Mouse (Mus musculus) liver, embryonic 14.5 days (tissue): ENCODE measurements around the gene Dxo. TPM values are rescaled to one million over a fixed set of nuclear protein-coding genes. Genes with fewer than 3 reads are reported as not detected.

ENCODE experiments used
- ATAC-seq: fragments of 200-750 bp; cut with Nextera tagmentation; 2 replicates; pipeline ENCODE4 v1.8.0; 2017; ENCODE audit warnings: moderate number of reproducible peaks, mild to moderate bottlenecking, moderate library complexity; ENCODE audit not compliant: insufficient read depth
- DNase-seq, 3 experiments: peaks; one replicate each; pipeline ENCODE4 v3.0.0-alpha.2; 2012 to 2013; ENCODE audit warnings: low read depth in 3 of 3, low spot score in 3 of 3
- H3K27ac ChIP-seq: fragments of 300-500 bp; sonication (generic); 2 replicates; pipeline ENCODE4 v1.5.1; 2014; ENCODE audit warnings: moderate library complexity, mild to moderate bottlenecking, control low read depth, inconsistent platforms
- H3K27me3 ChIP-seq: fragments of 300-500 bp; sonication (generic); 2 replicates; pipeline ENCODE4 v1.6.1; 2014; ENCODE audit warnings: mild to moderate bottlenecking, low read length, moderate library complexity; ENCODE audit not compliant: control insufficient read depth, insufficient read depth
- H3K36me3 ChIP-seq: fragments of 300-500 bp; sonication (generic); replicated peaks from 2 replicates; pipeline ENCODE4 v1.6.1; 2014; ENCODE audit warnings: low read depth; ENCODE audit not compliant: control insufficient read depth, insufficient read depth
- H3K4me1 ChIP-seq, 2 experiments: fragments of 200-500 bp in 1 of 2; fragments of 300-500 bp in 1 of 2; sonication (generic) in 1 of 2; replicated peaks; 2 replicates each; pipeline ENCODE4 v1.6.1; 2012 to 2014; ENCODE audit warnings: antibody characterized with exemption in 1 of 2, inconsistent platforms in 1 of 2, low read length in 1 of 2; ENCODE audit not compliant: control insufficient read depth in 2 of 2, insufficient read depth in 2 of 2
- H3K4me2 ChIP-seq: fragments of 300-500 bp; sonication (generic); 2 replicates; pipeline ENCODE4 v1.6.1; 2014; ENCODE audit warnings: low read depth, mild to moderate bottlenecking, control low read depth, moderate library complexity
- H3K4me3 ChIP-seq, 2 experiments: fragments of 200-500 bp in 1 of 2; fragments of 300-500 bp in 1 of 2; sonication (generic) in 1 of 2; 2 replicates each; pipeline ENCODE4 v1.5.1; 2012 to 2014; ENCODE audit warnings: low read depth in 2 of 2, low read length in 2 of 2, mild to moderate bottlenecking in 2 of 2, control low read depth in 1 of 2, inconsistent platforms in 1 of 2, moderate library complexity in 1 of 2; ENCODE audit not compliant: insufficient read depth in 1 of 2
- H3K9ac ChIP-seq: fragments of 300-500 bp; sonication (generic); replicated peaks from 2 replicates; pipeline ENCODE4 v1.6.1; 2014; ENCODE audit warnings: mild to moderate bottlenecking, control low read depth, moderate library complexity
- H3K9me3 ChIP-seq: fragments of 300-500 bp; sonication (generic); 2 replicates; pipeline ENCODE4 v1.6.1; 2016; ENCODE audit warnings: low read length, mixed read lengths; ENCODE audit not compliant: control insufficient read depth
- CTCF ChIP-seq: IDR thresholded peaks from 2 replicates; pipeline ENCODE4 v1.5.1; 2016; ENCODE audit warnings: antibody characterized with exemption, low read depth, control low read depth
- EP300 ChIP-seq: IDR thresholded peaks from 2 replicates; pipeline ENCODE4 v1.6.1; 2016; ENCODE audit warnings: antibody characterized with exemption, low read depth
- WGBS: fragments of 180-500 bp; shearing (Covaris S2); extraction: QIAGEN DNeasy Blood & Tissue Kit; methylation state at CpG from one replicate; pipeline ENCODE4 v1.1.7; 2014; ENCODE audit not compliant: insufficient replicate concordance; 5-methylcytosine and 5-hydroxymethylcytosine counted together
- polyA plus RNA-seq, 2 experiments: library from polyadenylated mRNA; depleted of rRNA in 1 of 2; stranded (reverse) in 1 of 2; unstranded in 1 of 2; fragments of >200 nt; fragmentation: Nextera tagmentation in 1 of 2; extraction: Ambion mirVana in 1 of 2; gene quantifications; 2 replicates each; pipeline versions ENCODE4 v1.2.1 to v1.2.3; 2012 to 2014

Gene Dxo
- polyA plus RNA-seq, 2 experiments = 24.0 to 27.7 TPM

GRCm38 (mm10) chr17:34837464-34838324 lies 875 bp downstream of the Dxo start:
- ATAC-seq = peak; percentile 2; the same call in 1 of the 2 replicates
- WGBS = 33% methylated on average over 43 of the region's 43 CpGs
- peaks cover 11 to 16% of the 10 kb centered on the region in 2 experiments for H3K4me1 ChIP-seq

GRCm38 (mm10) chr17:34838785-34839184 lies 2.0 kb downstream of the Dxo start:
- WGBS = 85% methylated on average over 7 of the region's 7 CpGs
- peaks cover 11 to 16% of the 10 kb centered on the region in 2 experiments for H3K4me1 ChIP-seq
- H3K4me3 ChIP-seq = no peak overlapping the region
- H3K9me3 ChIP-seq = no peaks in the 10 kb centered on the region
- H3K27me3 ChIP-seq = no peaks in the 10 kb centered on the region
- no peak overlapping the region for H3K27ac ChIP-seq
- peaks cover 19% of the 10 kb centered on the region for H3K36me3 ChIP-seq
- no peak overlapping the region for H3K4me2 ChIP-seq
- TF ChIP-seq CTCF = no peak
- TF ChIP-seq EP300 = no peak
- no peak for ATAC-seq
- DNase-seq = no peak
- no peak overlapping the region for H3K9ac ChIP-seq

More at GRCm38 (mm10) chr17:34837464-34838324, 875 bp downstream of the Dxo start:
- H3K9me3 ChIP-seq = no peaks in the 10 kb centered on the region
- H3K4me2 ChIP-seq = peak overlapping the region; percentile 99
- peak overlapping the region; percentile 70 to 75 for H3K4me3 ChIP-seq
- peaks cover 18% of the 10 kb centered on the region for H3K36me3 ChIP-seq
- no peaks in the 10 kb centered on the region for H3K27me3 ChIP-seq
- H3K9ac ChIP-seq = peak overlapping the region; percentile 90
- DNase-seq = no peak
- peak overlapping the region; percentile 81 for H3K27ac ChIP-seq
- TF ChIP-seq EP300 = no peak
- no peak for TF ChIP-seq CTCF

GRCm38 (mm10) chr17:34840736-34841307 lies 4.0 kb downstream of the Dxo start:
- peak overlapping the region; percentile 48 for H3K9ac ChIP-seq
- 73% methylated on average over 6 of the region's 6 CpGs for WGBS
- TF ChIP-seq EP300 = no peak
- TF ChIP-seq CTCF = 0 out of 2 replicates have a peak, but pooled peaks have one; percentile 2
- peak overlapping the region; percentile 22 for H3K27ac ChIP-seq
- ATAC-seq (no peak), DNase-seq (no peak)
- H3K4me3 ChIP-seq = no peak overlapping the region
- peaks cover 10 to 12% of the 10 kb centered on the region in 2 experiments for H3K4me1 ChIP-seq
- peak overlapping the region; percentile 22; the same call in 1 of the 2 replicates for H3K4me2 ChIP-seq
- peaks cover 30% of the 10 kb centered on the region for H3K36me3 ChIP-seq
- no peaks in the 10 kb centered on the region for H3K9me3 ChIP-seq
- H3K27me3 ChIP-seq = no peaks in the 10 kb centered on the region

GRCm38 (mm10) chr17:34844884-34845283 lies 8.1 kb downstream of the Dxo start:
- ATAC-seq (no peak), DNase-seq (no peak)
- H3K9ac ChIP-seq = no peak overlapping the region
- 84% methylated on average over 13 of the region's 13 CpGs for WGBS
- H3K4me2 ChIP-seq = no peak overlapping the region
- no peaks in the 10 kb centered on the region for H3K9me3 ChIP-seq
- no peaks in the 10 kb centered on the region for H3K27me3 ChIP-seq
- no peak for TF ChIP-seq EP300
- TF ChIP-seq CTCF = no peak
- peaks cover 26% of the 10 kb centered on the region for H3K36me3 ChIP-seq
- peaks cover 9 to 11% of the 10 kb centered on the region in 2 experiments for H3K4me1 ChIP-seq
- no peak overlapping the region for H3K4me3 ChIP-seq
- no peak overlapping the region for H3K27ac ChIP-seq

DNA sequence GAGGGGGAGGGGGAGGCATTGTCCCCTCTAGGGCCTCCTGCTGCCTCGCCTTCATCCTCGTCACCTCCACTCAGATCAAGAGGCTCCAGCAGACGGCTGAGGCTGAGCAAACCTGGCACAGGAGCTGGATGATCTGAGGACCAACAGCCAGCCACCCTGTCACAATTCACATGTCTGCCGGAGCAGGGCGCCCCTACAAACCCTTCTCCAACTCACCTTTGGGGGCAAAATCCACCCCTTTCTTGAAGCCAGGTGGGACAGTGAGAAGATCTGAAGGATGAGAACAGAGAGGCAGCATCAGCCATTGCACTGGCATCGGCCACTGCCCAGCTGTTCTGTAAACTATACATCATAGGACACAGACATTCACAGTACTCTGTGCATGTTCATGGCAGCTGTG lies 10.4 kb downstream of the Dxo start:
- WGBS = 82% methylated on average over 6 of the region's 6 CpGs
- no peak for ATAC-seq
- Histone ChIP-seq H3K9ac (no peak overlapping the region), H3K9me3 (no peaks in the 10 kb centered on the region), H3K4me2 (no peak overlapping the region), H3K4me1 (peaks cover 6 to 7% of the 10 kb centered on the region in 2 experiments; a peak in 3 of 4 replicates), H3K36me3 (peaks cover 19% of the 10 kb centered on the region), H3K27ac (no peak overlapping the region), H3K27me3 (no peaks in the 10 kb centered on the region), H3K4me3 (no peak overlapping the region)
- DNase-seq = no peak
- TF ChIP-seq EP300 = no peak
- no peak for TF ChIP-seq CTCF
